Mouse (Mus musculus) cortical plate, adult 2 months (tissue): ENCODE measurements around the gene Setd1b.

Experiments used
- CTCF ChIP-seq: fragments of 200-500 bp; IDR thresholded peaks from 2 replicates; pipeline ENCODE4 v1.5.1; 2011; ENCODE audit warnings: mild to moderate bottlenecking, control low read depth, low read length; ENCODE audit not compliant: insufficient read depth; ENCODE audit errors: extremely low read depth
- POLR2A ChIP-seq: fragments of 200-500 bp; IDR thresholded peaks from 2 replicates; pipeline ENCODE4 v1.6.1; 2011; ENCODE audit warnings: mild to moderate bottlenecking, low read length, control low read depth; ENCODE audit not compliant: insufficient read depth; ENCODE audit errors: extremely low read depth

DNA sequence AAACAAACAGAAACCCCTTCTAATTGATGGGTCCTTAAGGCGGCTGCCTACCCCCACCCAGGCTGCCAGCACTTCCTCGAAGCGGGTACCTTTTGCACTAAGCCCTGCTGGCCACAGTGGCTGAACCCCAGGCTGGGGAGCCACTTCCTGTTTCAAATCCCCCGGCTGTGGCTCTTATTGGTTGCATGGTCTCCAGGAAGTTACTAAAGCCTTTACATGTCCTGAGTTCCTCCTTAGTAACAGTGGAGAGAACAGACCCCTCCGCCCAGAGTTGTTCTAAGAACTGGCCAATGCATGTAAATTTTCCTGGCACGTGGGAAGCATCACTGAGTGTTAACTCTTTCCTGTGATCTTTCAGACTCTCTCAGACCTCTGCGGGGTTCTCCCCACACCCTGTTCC lies 9.1 kb downstream of the Setd1b start:
- TF ChIP-seq POLR2A = no peak
- no peak for TF ChIP-seq CTCF
